Mouse (Mus musculus): ENCODE measurements at regions not wholly inside any gene's neighbourhood (a gene's known extent, or its start where the extent isn't known, plus 50 kb on each side); places are given as distances from the start of the nearest gene placed in this dataset.

DNA sequence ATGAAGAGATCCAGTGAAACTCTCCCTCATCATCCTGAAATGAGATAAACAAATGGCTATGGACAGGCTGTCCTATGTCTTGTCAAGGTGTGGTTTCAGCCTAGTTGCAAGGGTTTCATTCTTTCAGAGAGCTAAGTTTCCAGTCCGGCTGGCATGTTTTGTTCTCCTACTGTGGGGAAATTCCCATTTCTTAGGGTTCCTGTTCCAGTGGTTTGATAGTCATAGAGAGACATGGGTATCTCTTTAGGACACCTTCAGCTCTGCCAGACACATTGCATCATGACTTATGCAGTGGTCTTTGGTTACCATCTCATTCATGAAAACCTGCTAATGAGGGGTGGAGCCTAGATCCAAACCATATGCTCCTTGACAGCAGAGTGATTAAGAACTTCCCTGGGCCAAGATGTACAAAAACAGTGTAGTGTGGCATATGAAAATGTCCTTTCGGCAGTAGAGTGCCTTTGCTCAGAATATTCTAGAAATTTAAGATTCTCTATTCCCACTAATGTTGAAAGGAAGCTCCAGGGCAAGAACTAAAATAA lies 513.6 kb upstream of the Tbl1xr1 start:
- Histone ChIP-seq H3K27ac (ENCODE audit: low read length) (no peak overlapping the region), H3K4me2 (ENCODE audit: low read length) (no peak overlapping the region), H3K9ac (replicated peaks; ENCODE audit: low read depth, low read length) (no peak overlapping the region), H3K9me3 (ENCODE audit: control insufficient read depth, low read length) (no peaks in the 10 kb centered on the region), H3K27me3 (replicated peaks; ENCODE audit: control insufficient read depth, insufficient read depth, low read length) (no peaks in the 10 kb centered on the region), H3K4me3 (replicated peaks; ENCODE audit: low read length) (no peak overlapping the region), H3K36me3 (ENCODE audit: control insufficient read depth, insufficient read depth) (no peaks in the 10 kb centered on the region), H3K4me1 (replicated peaks; ENCODE audit: control insufficient read depth, insufficient read depth, low read length) (peaks cover 26% of the 10 kb centered on the region)
- WGBS: 71% methylated on average over 2 of the region's 2 CpGs
- ATAC-seq: no peak

DNA sequence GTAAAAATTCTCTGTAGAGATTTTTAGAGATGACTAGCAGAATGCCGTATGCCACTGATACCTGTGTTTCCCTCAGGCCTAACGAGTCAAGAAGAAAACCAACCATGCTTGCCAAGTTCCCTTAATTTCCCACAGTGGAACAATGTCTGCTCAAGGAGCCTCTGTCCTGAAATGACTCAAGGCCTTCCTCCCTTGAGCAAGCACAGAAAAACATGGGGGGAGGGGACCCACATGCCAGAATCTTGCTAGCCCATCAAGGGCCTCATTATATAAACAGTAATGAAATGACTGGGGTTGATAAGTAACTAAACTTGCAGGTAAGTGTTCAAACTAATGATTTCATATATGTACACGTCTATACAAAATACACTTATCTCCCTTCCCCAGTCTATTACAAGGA lies 513.0 kb upstream of the Tbl1xr1 start:
- Histone ChIP-seq H3K36me3 (ENCODE audit: control insufficient read depth, insufficient read depth) (no peaks in the 10 kb centered on the region), H3K4me2 (ENCODE audit: low read length) (no peak overlapping the region), H3K9ac (replicated peaks; ENCODE audit: low read depth, low read length) (no peak overlapping the region), H3K27ac (ENCODE audit: low read length) (no peak overlapping the region), H3K27me3 (replicated peaks; ENCODE audit: control insufficient read depth, insufficient read depth, low read length) (no peaks in the 10 kb centered on the region), H3K4me3 (replicated peaks; ENCODE audit: low read length) (no peak overlapping the region), H3K4me1 (replicated peaks; ENCODE audit: control insufficient read depth, insufficient read depth, low read length) (peaks cover 22% of the 10 kb centered on the region), H3K9me3 (ENCODE audit: control insufficient read depth, low read length) (no peaks in the 10 kb centered on the region)
- no peak for ATAC-seq
- WGBS: 31% methylated on average over 3 of the region's 3 CpGs

DNA sequence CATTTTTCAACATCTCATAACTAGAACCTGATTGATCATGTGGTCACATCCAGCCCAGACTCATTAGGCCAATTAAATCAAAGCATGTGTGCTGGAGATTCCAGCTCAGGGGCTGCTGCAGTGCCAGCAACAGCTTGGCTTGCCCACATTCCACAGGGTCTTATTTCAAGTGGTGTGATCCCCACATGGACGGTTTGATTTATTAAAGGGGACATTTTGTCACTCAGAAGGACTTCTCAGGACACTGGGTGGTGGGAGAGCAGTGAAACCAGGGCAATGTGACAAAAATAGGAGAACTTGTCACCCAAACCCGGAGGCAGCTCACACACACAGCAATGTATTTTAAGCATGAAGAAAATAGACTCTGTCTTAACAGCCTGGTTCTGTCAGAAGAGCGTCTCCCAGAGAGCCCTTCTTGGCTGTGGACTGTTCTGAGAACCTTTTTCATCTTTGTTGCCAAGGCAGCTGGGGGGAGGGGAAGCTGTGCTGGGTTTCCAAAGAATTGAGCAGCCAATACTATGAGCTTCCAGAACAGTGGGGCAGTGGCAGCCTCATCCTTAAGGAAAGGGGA lies 512.2 kb upstream of the Tbl1xr1 start:
- peaks cover 17% of the 10 kb centered on the region for H3K4me1 ChIP-seq (replicated peaks; ENCODE audit: control insufficient read depth, insufficient read depth, low read length)
- peak overlapping the region; percentile 29 for H3K27ac ChIP-seq (ENCODE audit: low read length)
- no peaks in the 10 kb centered on the region for H3K36me3 ChIP-seq (ENCODE audit: control insufficient read depth, insufficient read depth)
- H3K4me3 ChIP-seq (replicated peaks; ENCODE audit: low read length): no peak overlapping the region
- 6% methylated on average over 3 of the region's 3 CpGs for WGBS
- no peaks in the 10 kb centered on the region for H3K9me3 ChIP-seq (ENCODE audit: control insufficient read depth, low read length)
- no peaks in the 10 kb centered on the region for H3K27me3 ChIP-seq (replicated peaks; ENCODE audit: control insufficient read depth, insufficient read depth, low read length)
- ATAC-seq: peak; percentile 92
- H3K4me2 ChIP-seq (ENCODE audit: low read length): no peak overlapping the region
- H3K9ac ChIP-seq (replicated peaks; ENCODE audit: low read depth, low read length): no peak overlapping the region

DNA sequence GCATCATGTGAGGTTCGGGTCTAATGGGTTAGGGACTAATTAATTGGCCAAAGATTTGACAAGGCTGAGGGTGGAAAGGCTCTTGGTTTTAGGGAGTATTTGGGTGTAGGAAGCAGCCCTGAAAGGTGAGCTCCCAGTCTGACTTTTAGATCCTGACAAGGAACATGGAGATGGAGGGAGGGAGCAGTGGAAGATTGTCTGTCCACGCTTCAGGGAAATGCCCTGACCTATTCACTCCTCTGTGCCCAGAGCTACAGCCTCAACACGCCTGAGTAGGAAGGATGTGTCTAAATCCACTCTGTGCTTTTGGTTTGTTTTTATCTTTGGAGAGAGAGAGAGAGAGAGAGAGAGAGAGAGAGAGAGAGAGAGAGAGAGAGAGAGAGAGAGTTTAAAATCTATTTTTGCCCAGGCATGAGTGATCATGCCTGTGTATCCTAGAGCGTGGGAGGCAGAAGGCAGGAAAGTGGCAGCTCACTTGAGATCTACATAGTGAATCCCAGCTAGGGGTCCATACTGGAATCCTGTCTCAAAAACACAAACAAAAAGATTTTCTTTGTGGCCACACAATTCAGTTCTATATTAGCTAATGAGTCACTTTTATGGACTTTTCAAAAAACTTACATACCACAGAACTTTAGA lies 511.5 kb upstream of the Tbl1xr1 start:
- Histone ChIP-seq H3K36me3 (ENCODE audit: control insufficient read depth, insufficient read depth) (no peaks in the 10 kb centered on the region), H3K4me3 (replicated peaks; ENCODE audit: low read length) (no peak overlapping the region), H3K27me3 (replicated peaks; ENCODE audit: control insufficient read depth, insufficient read depth, low read length) (no peaks in the 10 kb centered on the region), H3K4me1 (replicated peaks; ENCODE audit: control insufficient read depth, insufficient read depth, low read length) (peaks cover 17% of the 10 kb centered on the region), H3K9ac (replicated peaks; ENCODE audit: low read depth, low read length) (no peak overlapping the region), H3K4me2 (ENCODE audit: low read length) (no peak overlapping the region), H3K27ac (ENCODE audit: low read length) (peak overlapping the region; percentile 29; the same call in 1 of the 2 replicates), H3K9me3 (ENCODE audit: control insufficient read depth, low read length) (no peaks in the 10 kb centered on the region)
- ATAC-seq: no peak; the same call in 1 of the 2 replicates
- 56% methylated on average over 4 of the region's 4 CpGs for WGBS

DNA sequence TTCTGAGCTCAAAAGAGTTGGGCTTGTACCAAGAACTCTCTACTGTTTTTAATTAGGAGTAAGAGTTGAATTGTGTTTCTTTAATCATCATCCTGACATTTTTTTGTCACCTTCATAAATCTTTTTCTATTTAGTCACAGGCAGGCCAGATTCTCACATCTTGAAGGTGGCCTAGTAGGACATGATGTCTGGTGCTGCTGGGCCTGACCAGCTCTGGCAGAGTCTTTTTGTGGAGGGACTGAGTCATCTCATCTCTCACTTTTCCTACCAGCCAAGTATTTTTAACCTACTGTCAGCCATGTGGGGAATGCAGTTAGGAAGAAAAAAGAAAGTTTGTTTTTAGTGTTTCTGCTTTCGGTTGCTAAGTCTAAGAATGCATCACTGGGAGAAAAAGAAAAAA lies 506.7 kb upstream of the Tbl1xr1 start:
- ATAC-seq: no peak
- H3K27me3 ChIP-seq (replicated peaks; ENCODE audit: control insufficient read depth, insufficient read depth, low read length): no peaks in the 10 kb centered on the region
- H3K4me3 ChIP-seq (replicated peaks; ENCODE audit: low read length): no peak overlapping the region
- 72% methylated on average over 1 of the region's 1 CpGs for WGBS
- peaks cover 2% of the 10 kb centered on the region for H3K4me1 ChIP-seq (replicated peaks; ENCODE audit: control insufficient read depth, insufficient read depth, low read length)
- H3K9me3 ChIP-seq (ENCODE audit: control insufficient read depth, low read length): no peaks in the 10 kb centered on the region
- H3K9ac ChIP-seq (replicated peaks; ENCODE audit: low read depth, low read length): no peak overlapping the region
- H3K36me3 ChIP-seq (ENCODE audit: control insufficient read depth, insufficient read depth): no peaks in the 10 kb centered on the region
- no peak overlapping the region for H3K27ac ChIP-seq (ENCODE audit: low read length)
- no peak overlapping the region for H3K4me2 ChIP-seq (ENCODE audit: low read length)

DNA sequence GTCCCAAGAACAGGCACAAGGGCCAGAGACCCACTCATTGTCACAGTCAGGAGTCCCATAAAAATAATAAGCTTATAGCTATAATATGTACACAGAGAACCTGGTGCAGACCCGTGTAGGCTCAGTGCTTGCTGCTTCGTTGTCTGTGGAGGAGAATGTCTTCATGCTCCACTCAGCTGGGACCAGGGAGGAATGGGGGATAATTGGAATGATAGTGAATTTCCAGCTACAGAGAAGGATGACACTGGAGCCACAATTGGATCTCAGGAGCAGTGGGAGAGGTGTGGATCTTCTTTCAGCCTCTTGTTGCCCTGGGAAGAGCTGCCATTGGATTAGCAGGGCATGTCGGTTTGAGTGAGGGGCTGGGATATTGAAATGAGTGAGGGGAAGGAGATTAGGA lies 497.8 kb upstream of the Tbl1xr1 start:
- H3K27me3 ChIP-seq (replicated peaks; ENCODE audit: control insufficient read depth, insufficient read depth, low read length): no peaks in the 10 kb centered on the region
- no peak overlapping the region for H3K4me3 ChIP-seq (replicated peaks; ENCODE audit: low read length)
- H3K36me3 ChIP-seq (ENCODE audit: control insufficient read depth, insufficient read depth): no peaks in the 10 kb centered on the region
- no peaks in the 10 kb centered on the region for H3K4me1 ChIP-seq (replicated peaks; ENCODE audit: control insufficient read depth, insufficient read depth, low read length)
- no peak overlapping the region for H3K4me2 ChIP-seq (ENCODE audit: low read length)
- no peak overlapping the region for H3K27ac ChIP-seq (ENCODE audit: low read length)
- WGBS: 76% methylated on average over 3 of the region's 3 CpGs
- no peaks in the 10 kb centered on the region for H3K9me3 ChIP-seq (ENCODE audit: control insufficient read depth, low read length)
- no peak for ATAC-seq
- no peak overlapping the region for H3K9ac ChIP-seq (replicated peaks; ENCODE audit: low read depth, low read length)

DNA sequence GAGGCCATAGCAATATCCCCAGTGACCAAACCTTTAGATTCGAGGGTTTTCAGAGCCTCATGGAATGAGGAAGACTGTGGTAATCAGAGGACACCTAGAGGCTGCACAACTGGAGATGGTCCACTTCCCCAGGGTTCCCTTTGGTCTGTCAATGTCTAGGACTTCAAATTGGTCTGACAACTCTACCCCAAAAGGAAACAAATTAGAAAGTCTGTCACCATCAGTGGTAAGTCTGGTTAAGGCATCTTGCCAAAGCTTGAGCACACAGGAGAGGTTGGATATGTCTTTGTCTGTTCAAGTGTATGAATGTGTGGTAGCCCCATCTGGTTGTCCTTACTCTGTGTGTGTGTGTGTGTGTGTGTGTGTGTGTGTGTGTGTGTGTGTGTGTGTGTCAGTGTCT lies 494.3 kb upstream of the Tbl1xr1 start:
- Histone ChIP-seq H3K27me3 (replicated peaks; ENCODE audit: control insufficient read depth, insufficient read depth, low read length) (no peaks in the 10 kb centered on the region), H3K4me1 (replicated peaks; ENCODE audit: control insufficient read depth, insufficient read depth, low read length) (no peaks in the 10 kb centered on the region), H3K9me3 (ENCODE audit: control insufficient read depth, low read length) (no peaks in the 10 kb centered on the region), H3K4me2 (ENCODE audit: low read length) (no peak overlapping the region), H3K36me3 (ENCODE audit: control insufficient read depth, insufficient read depth) (no peaks in the 10 kb centered on the region), H3K9ac (replicated peaks; ENCODE audit: low read depth, low read length) (no peak overlapping the region), H3K4me3 (replicated peaks; ENCODE audit: low read length) (no peak overlapping the region), H3K27ac (ENCODE audit: low read length) (no peak overlapping the region)
- no peak for ATAC-seq
- 84% methylated on average over 1 of the region's 1 CpGs for WGBS

DNA sequence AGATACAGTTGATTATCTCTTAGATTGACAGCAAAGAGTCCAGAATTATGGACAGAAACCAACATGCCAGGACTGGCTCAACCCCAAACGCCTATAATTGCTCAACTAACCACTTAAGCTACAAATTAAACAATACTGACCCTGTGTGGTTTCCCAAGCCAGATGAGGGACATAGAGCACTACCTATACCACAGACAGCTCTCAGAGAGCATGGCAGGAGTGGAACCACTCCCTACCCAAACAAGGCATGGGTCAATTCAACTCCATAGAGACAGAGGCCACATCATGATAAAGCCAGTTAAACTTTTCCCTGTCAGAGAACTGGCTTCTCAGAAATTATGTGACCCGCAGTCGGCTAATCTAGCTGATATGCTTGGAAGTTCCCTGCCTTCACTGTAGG lies 490.7 kb upstream of the Tbl1xr1 start:
- 90% methylated on average over 3 of the region's 3 CpGs for WGBS
- Histone ChIP-seq H3K4me1 (replicated peaks; ENCODE audit: control insufficient read depth, insufficient read depth, low read length) (no peaks in the 10 kb centered on the region), H3K9ac (replicated peaks; ENCODE audit: low read depth, low read length) (no peak overlapping the region), H3K27ac (ENCODE audit: low read length) (no peak overlapping the region), H3K4me2 (ENCODE audit: low read length) (no peak overlapping the region), H3K27me3 (replicated peaks; ENCODE audit: control insufficient read depth, insufficient read depth, low read length) (no peaks in the 10 kb centered on the region), H3K36me3 (ENCODE audit: control insufficient read depth, insufficient read depth) (no peaks in the 10 kb centered on the region), H3K4me3 (replicated peaks; ENCODE audit: low read length) (no peak overlapping the region), H3K9me3 (ENCODE audit: control insufficient read depth, low read length) (no peaks in the 10 kb centered on the region)
- no peak for ATAC-seq

DNA sequence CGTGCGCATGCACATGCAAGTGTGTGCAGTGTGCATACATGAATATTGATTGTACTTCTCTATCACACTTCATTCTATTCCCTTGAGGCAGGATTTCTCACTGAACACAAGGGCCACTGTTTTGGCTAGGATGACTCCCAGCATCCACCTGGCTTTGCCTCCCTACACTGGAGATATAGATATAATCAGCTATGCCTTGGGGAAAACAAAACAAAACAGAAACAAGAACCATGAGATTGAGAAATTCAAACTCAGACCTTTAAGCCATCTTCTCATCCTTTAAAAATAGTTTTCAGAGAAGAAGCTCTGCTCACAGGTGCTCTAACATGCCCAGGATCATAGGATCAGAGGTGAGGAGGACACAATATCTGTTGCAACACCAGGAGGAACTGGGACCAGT lies 469.6 kb upstream of the Tbl1xr1 start:
- H3K27me3 ChIP-seq (replicated peaks; ENCODE audit: control insufficient read depth, insufficient read depth, low read length): no peaks in the 10 kb centered on the region
- H3K4me3 ChIP-seq (replicated peaks; ENCODE audit: low read length): no peak overlapping the region
- H3K9me3 ChIP-seq (ENCODE audit: control insufficient read depth, low read length): no peaks in the 10 kb centered on the region; the same call in 1 of the 2 replicates
- no peak for ATAC-seq
- 98% methylated on average over 2 of the region's 2 CpGs for WGBS
- H3K27ac ChIP-seq (ENCODE audit: low read length): no peak overlapping the region
- no peak overlapping the region for H3K4me2 ChIP-seq (ENCODE audit: low read length)
- H3K4me1 ChIP-seq (replicated peaks; ENCODE audit: control insufficient read depth, insufficient read depth, low read length): no peaks in the 10 kb centered on the region
- no peaks in the 10 kb centered on the region for H3K36me3 ChIP-seq (ENCODE audit: control insufficient read depth, insufficient read depth)
- no peak overlapping the region for H3K9ac ChIP-seq (replicated peaks; ENCODE audit: low read depth, low read length)
